17 mouse cellular contexts compared by ENCODE assay signal in the genomic region with DNA sequence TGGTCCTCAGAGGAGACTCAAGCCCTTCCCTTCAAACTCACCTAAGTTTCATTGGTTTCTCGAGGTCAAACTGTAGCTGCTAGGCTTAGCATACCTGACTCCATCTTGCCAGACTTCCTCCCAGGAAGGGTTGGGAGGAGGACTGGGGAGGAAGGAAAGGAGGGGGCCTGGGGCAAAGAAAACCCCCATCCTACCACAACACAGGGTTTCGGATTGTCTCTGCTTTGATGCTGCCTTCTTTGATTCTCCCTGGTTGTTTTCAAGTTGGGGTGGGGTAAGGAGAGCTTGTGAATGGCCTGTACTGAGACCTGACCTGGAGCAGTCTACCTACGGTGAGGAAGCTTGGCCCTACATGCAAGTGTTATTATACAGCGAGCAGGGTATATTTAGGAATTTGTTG. TPM values are rescaled to one million over a fixed set of nuclear protein-coding genes. Genes with fewer than 3 reads are reported as not detected.
"Had no signal": no experiment of that assay in that cellular context is flagged by ENCODE, and none has a peak within 500 bp of the region (broad histone marks: within the 10 kb centered on the region; RNA-seq: fewer than 3 reads in every experiment).

No protein-coding gene starts in this region.

- H3K9me3 ChIP-seq: liver, embryonic 15.5 days; midbrain, embryonic 15.5 days had no signal

- DNase-seq: kidney, adult 18-20 months; kidney, adult 9 months; kidney, postnatal 14 days; kidney, postnatal 4 days; liver; lung, adult 18-20 months; lung, postnatal 14 days had no signal

- H3K27me3 ChIP-seq: limb, embryonic 13.5 days; liver, embryonic 12.5 days; liver, embryonic 15.5 days; midbrain, embryonic 12.5 days; midbrain, embryonic 15.5 days; neural tube, embryonic 13.5 days had no signal

- H3K4me2 ChIP-seq: limb, embryonic 13.5 days; liver, embryonic 12.5 days; liver, embryonic 15.5 days; midbrain, embryonic 12.5 days; midbrain, embryonic 15.5 days; neural tube, embryonic 13.5 days had no signal

- H3K4me1 ChIP-seq: limb, embryonic 10.5 days; midbrain, embryonic 15.5 days had no signal

- ATAC-seq: intestine, embryonic 16.5 days; liver, embryonic 12.5 days; midbrain, embryonic 15.5 days had no signal

- H3K9ac ChIP-seq: limb, embryonic 13.5 days; liver, embryonic 12.5 days; liver, embryonic 15.5 days; midbrain, embryonic 12.5 days; midbrain, embryonic 15.5 days; neural tube, embryonic 13.5 days had no signal

- H3K36me3 ChIP-seq: limb, embryonic 10.5 days; limb, embryonic 13.5 days; liver, embryonic 12.5 days; liver, embryonic 15.5 days; midbrain, embryonic 12.5 days; midbrain, embryonic 15.5 days; neural tube, embryonic 13.5 days had no signal

- H3K27ac ChIP-seq: limb, embryonic 10.5 days; limb, embryonic 13.5 days; liver, embryonic 12.5 days; liver, embryonic 15.5 days; macrophage; midbrain, embryonic 12.5 days; midbrain, embryonic 15.5 days; neural tube, embryonic 13.5 days had no signal

- H3K4me3 ChIP-seq: limb, embryonic 10.5 days; limb, embryonic 13.5 days; liver, embryonic 12.5 days; liver, embryonic 15.5 days; midbrain, embryonic 12.5 days; midbrain, embryonic 15.5 days; neural tube, embryonic 13.5 days had no signal

RNA-seq across cellular contexts. Expression of a gene that starts 30.2 kb away (rescaled TPM):
- polyA plus RNA-seq: intestine, embryonic 16.5 days; liver, embryonic 12.5 days; liver, embryonic 15.5 days; macrophage; midbrain, embryonic 12.5 days; midbrain, embryonic 15.5 days; neural tube, embryonic 13.5 days; small intestine, adult 2 months had no signal
